Mouse (Mus musculus): ENCODE results near the gene 4833439L19Rik. TPM values are rescaled to one million over a fixed set of nuclear protein-coding genes. Genes with fewer than 3 reads are reported as not detected.

4833439L19Rik gene
- polyA plus RNA-seq, 1 experiment from 2014 or later = 158 TPM

DNA sequence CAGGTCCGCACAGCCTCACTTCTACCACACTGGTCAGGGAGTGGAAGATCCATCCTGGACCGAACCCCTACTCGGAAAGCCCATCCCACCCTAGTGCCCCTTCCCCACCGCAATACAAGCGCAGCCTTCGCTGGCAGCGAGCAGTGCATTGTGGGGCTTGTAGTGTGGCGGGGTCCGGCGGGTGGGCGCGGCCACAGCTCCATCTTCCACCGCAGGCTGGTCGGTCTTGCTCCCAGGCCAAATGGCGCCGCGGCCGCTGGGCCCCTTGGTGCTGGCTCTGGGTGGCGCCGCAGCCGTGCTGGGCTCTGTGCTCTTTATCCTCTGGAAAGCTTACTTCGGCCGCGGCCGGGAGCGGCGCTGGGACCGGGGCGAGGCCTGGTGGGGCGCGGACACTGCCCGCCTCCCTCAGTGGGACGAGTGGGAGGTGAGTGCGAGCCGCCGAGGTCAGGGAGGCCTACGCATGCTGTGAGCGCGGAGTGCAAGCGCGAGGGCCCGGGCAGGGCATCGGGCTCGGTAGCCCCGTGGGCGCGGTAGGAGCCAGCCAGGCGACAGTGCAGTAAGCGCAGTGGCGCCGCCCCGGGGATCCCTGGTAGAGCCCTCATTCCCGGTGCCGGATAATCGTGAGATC lies 9.7 kb upstream of the 4833439L19Rik start, which contains the start of gene Arl10:
TSS of gene Arl10 (plus strand) at position 162 of the 628 bp plus-strand sequence.
- under 1% methylated on average over 55 of the region's 55 CpGs for WGBS
- H3K27ac ChIP-seq (ENCODE audit: low read depth, low read length) = peak within 1 kb of the TSS; percentile 84
- H3K27me3 ChIP-seq (ENCODE audit: control insufficient read depth, insufficient read depth, low read length) = no peaks in the 10 kb centered on the region
- H3K4me2 ChIP-seq (replicated peaks; ENCODE audit: low read depth, low read length) = peak within 1 kb of the TSS; percentile 85
- peaks cover 12% of the 10 kb centered on the region; the same call in 1 of the 2 replicates for H3K4me1 ChIP-seq (ENCODE audit: control insufficient read depth, insufficient read depth, low read length)
- peak; percentile 93 for ATAC-seq (ENCODE audit: low FRiP score, low TSS enrichment)
- H3K9me3 ChIP-seq (ENCODE audit: control insufficient read depth, low read length) = no peaks in the 10 kb centered on the region
- H3K4me3 ChIP-seq (ENCODE audit: low read length) = peak within 1 kb of the TSS; percentile 95
- peak within 1 kb of the TSS; percentile 92 for H3K9ac ChIP-seq (ENCODE audit: low read depth, low read length)
- peaks cover 33% of the 10 kb centered on the region for H3K36me3 ChIP-seq (ENCODE audit: control insufficient read depth, insufficient read depth, low read length)

DNA sequence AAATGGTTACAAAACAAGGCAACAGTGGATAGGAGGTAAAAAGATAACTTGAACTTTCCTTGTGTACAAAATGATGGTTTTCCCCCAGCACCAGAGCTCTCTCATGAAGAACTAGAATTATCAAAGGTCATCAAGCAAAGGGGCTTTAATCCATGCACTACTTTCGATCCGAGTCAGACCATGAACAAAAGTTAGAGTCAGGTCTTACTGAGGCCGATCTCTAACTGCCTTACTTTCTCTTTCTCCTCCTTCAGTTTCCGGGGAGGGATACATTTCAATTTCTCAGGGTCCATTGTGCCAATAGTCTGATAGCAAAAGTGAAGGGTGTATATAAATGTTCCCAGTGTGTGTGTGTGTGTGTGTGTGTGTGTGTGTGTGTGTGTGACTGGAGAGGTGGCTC lies 7.4 kb upstream of the 4833439L19Rik start:
- no peak overlapping the region for H3K4me2 ChIP-seq (replicated peaks; ENCODE audit: low read depth, low read length)
- H3K9ac ChIP-seq (ENCODE audit: low read depth, low read length) = no peak overlapping the region
- H3K36me3 ChIP-seq (ENCODE audit: control insufficient read depth, insufficient read depth, low read length) = peaks cover 10% of the 10 kb centered on the region; the same call in 1 of the 2 replicates
- 82% methylated on average over 4 of the region's 4 CpGs for WGBS
- H3K9me3 ChIP-seq (ENCODE audit: control insufficient read depth, low read length) = no peaks in the 10 kb centered on the region
- peaks cover 12% of the 10 kb centered on the region; the same call in 1 of the 2 replicates for H3K4me1 ChIP-seq (ENCODE audit: control insufficient read depth, insufficient read depth, low read length)
- no peak for ATAC-seq (ENCODE audit: low FRiP score, low TSS enrichment)
- no peak overlapping the region for H3K27ac ChIP-seq (ENCODE audit: low read depth, low read length)
- H3K27me3 ChIP-seq (ENCODE audit: control insufficient read depth, insufficient read depth, low read length) = no peaks in the 10 kb centered on the region
- no peak overlapping the region for H3K4me3 ChIP-seq (ENCODE audit: low read length)

DNA sequence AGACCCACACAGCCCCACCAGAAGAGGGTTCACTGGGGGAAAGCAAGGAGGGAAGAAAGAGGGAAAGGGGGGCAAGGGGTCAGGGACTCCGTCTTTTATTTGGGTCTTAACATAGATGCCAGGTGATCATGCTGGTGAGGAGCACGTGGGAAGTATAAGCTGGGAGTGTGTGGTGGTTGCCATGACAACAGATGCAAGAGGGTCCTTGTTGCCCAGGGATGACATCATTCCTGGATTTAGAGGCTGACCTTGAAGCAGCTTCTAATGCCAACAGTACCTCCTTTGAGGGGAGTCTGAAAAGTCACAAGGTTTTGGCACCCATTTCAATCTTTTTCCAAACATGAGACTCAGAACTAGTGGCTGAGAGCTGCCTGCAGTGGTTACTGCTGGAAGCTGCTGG lies 6.4 kb upstream of the 4833439L19Rik start:
- H3K9ac ChIP-seq (ENCODE audit: low read depth, low read length) = no peak overlapping the region
- 50% methylated on average over 2 of the region's 2 CpGs for WGBS
- peaks cover under 1% of the 10 kb centered on the region; the same call in 1 of the 2 replicates for H3K36me3 ChIP-seq (ENCODE audit: control insufficient read depth, insufficient read depth, low read length)
- no peak overlapping the region for H3K4me2 ChIP-seq (replicated peaks; ENCODE audit: low read depth, low read length)
- H3K4me1 ChIP-seq (ENCODE audit: control insufficient read depth, insufficient read depth, low read length) = peaks cover 12% of the 10 kb centered on the region; the same call in 1 of the 2 replicates
- H3K4me3 ChIP-seq (ENCODE audit: low read length) = no peak overlapping the region
- ATAC-seq (ENCODE audit: low FRiP score, low TSS enrichment) = no peak
- no peaks in the 10 kb centered on the region for H3K9me3 ChIP-seq (ENCODE audit: control insufficient read depth, low read length)
- H3K27ac ChIP-seq (ENCODE audit: low read depth, low read length) = no peak overlapping the region
- H3K27me3 ChIP-seq (ENCODE audit: control insufficient read depth, insufficient read depth, low read length) = no peaks in the 10 kb centered on the region

DNA sequence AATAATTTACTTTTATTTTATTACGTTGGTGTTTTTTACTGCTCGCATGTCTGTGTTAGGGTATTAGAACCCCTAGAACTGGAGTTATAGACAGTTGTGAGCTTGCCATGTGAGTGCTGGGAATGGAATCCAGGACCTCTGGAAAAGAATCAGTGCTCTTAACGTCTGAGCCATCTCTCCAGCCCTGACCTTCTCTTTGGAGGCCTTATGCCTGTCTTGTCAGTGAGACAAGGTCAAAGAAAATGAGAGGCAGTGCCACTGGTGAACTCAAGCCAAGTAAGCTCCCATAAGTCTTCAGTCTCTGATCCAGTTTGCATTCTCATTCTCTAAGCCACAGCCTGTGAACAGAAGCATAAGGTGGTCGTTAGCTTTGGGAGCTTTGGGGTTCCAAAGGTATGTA lies 5.5 kb upstream of the 4833439L19Rik start:
- 74% methylated on average over 4 of the region's 4 CpGs for WGBS

DNA sequence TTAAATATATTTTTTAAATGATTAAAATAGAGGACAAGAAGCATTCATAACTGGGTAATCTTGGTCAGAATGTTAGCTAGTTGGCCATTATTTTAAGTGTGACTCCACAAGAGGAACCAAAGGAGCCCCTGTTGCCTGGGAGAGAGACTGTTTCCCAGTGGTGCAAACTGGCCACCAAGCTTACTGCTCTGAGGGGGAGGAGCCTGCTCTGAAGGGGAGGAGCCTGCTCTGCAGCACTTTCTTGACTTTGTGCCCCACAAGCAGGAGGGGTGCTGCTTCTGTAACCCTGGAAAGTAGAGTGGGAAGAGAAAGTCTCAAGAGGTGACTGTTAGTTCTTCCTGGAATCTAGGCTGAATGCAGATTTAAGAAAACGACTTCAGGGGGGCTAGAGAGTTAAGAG lies 4.0 kb upstream of the 4833439L19Rik start:
- Histone ChIP-seq H3K9me3 (ENCODE audit: control insufficient read depth, low read length) (no peaks in the 10 kb centered on the region), H3K9ac (ENCODE audit: low read depth, low read length) (no peak overlapping the region), H3K4me2 (replicated peaks; ENCODE audit: low read depth, low read length) (no peak overlapping the region), H3K27me3 (ENCODE audit: control insufficient read depth, insufficient read depth, low read length) (no peaks in the 10 kb centered on the region), H3K4me3 (ENCODE audit: low read length) (no peak overlapping the region), H3K4me1 (ENCODE audit: control insufficient read depth, insufficient read depth, low read length) (peaks cover 7% of the 10 kb centered on the region), H3K36me3 (ENCODE audit: control insufficient read depth, insufficient read depth, low read length) (no peaks in the 10 kb centered on the region), H3K27ac (ENCODE audit: low read depth, low read length) (no peak overlapping the region)
- 52% methylated on average over 1 of the region's 1 CpGs for WGBS
- no peak for ATAC-seq (ENCODE audit: low FRiP score, low TSS enrichment)

More for the DNA sequence above, 5.5 kb upstream of the 4833439L19Rik start:
- no peak overlapping the region for H3K4me3 ChIP-seq (ENCODE audit: low read length)
- H3K9ac ChIP-seq (ENCODE audit: low read depth, low read length) = no peak overlapping the region
- H3K4me1 ChIP-seq (ENCODE audit: control insufficient read depth, insufficient read depth, low read length) = peaks cover 7% of the 10 kb centered on the region; the same call in 1 of the 2 replicates
- H3K4me2 ChIP-seq (replicated peaks; ENCODE audit: low read depth, low read length) = no peak overlapping the region
- no peaks in the 10 kb centered on the region for H3K27me3 ChIP-seq (ENCODE audit: control insufficient read depth, insufficient read depth, low read length)
- H3K27ac ChIP-seq (ENCODE audit: low read depth, low read length) = no peak overlapping the region
- no peaks in the 10 kb centered on the region for H3K36me3 ChIP-seq (ENCODE audit: control insufficient read depth, insufficient read depth, low read length)
- H3K9me3 ChIP-seq (ENCODE audit: control insufficient read depth, low read length) = no peaks in the 10 kb centered on the region
- no peak for ATAC-seq (ENCODE audit: low FRiP score, low TSS enrichment)

DNA sequence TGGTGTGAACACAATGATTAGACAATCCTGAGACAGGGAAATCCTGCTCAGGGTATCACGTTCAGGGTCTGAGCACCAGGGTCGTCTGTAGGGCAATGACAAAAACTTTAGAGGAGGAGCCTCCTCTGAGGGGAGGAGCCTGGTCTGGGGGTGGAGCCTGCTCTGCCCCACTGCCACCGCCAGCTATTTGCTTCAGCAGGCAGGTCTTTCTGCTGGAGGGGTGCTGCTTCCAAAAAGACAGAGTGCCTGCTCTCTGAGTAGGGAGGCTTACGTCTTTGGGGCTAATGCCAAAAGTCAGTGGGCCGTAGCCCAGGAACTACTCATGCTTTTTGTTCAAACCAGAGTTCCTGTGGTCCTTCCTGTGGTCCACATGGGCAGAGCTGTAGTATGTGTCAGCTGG lies 3.1 kb upstream of the 4833439L19Rik start:
- no peak for ATAC-seq (ENCODE audit: low FRiP score, low TSS enrichment)
- no peaks in the 10 kb centered on the region for H3K9me3 ChIP-seq (ENCODE audit: control insufficient read depth, low read length)
- no peaks in the 10 kb centered on the region for H3K27me3 ChIP-seq (ENCODE audit: control insufficient read depth, insufficient read depth, low read length)
- no peak overlapping the region for H3K4me3 ChIP-seq (ENCODE audit: low read length)
- H3K36me3 ChIP-seq (ENCODE audit: control insufficient read depth, insufficient read depth, low read length) = peaks cover 3% of the 10 kb centered on the region; the same call in 1 of the 2 replicates
- H3K9ac ChIP-seq (ENCODE audit: low read depth, low read length) = no peak overlapping the region
- H3K4me2 ChIP-seq (replicated peaks; ENCODE audit: low read depth, low read length) = no peak overlapping the region
- H3K27ac ChIP-seq (ENCODE audit: low read depth, low read length) = no peak overlapping the region
- WGBS = 44% methylated on average over 5 of the region's 5 CpGs
- peaks cover 10% of the 10 kb centered on the region for H3K4me1 ChIP-seq (ENCODE audit: control insufficient read depth, insufficient read depth, low read length)

DNA sequence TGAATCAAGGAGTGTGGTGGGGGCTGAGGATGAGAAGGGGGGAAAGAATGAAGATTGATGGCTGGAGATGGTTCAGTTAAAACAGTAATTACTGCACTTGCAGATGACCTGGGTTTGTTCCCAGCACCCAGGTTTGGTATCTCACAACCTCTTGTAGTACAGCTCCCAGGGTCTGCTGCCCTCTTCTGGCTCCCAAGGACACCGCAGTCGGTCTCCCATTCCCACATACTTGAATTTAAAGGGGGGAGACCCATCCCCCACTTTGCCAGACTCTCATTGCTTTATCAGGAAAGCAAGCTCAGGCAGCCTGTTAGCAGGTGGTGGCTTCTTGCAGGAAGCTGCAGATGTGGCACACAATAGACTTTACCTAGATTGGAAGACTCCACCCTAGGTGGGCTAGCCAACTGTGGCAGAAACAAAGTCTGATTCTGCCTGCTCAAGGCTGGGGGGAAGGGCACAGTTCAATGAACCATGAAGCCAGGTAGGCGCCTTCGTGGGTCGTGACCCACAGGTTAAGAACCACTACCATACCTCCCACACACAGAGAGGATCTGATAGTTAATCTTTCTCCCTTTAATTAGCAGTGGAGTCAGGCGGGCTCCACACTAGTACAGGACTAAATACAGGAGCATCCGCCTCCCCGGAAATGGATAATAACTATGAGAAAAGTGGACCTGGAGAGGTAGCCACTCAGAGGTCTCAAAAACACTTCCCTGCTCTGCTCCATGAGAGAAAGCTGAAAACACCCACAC lies 535 bp upstream of the 4833439L19Rik start:
- Histone ChIP-seq H3K36me3 (ENCODE audit: control insufficient read depth, insufficient read depth, low read length) (peaks cover 21% of the 10 kb centered on the region), H3K4me1 (ENCODE audit: control insufficient read depth, insufficient read depth, low read length) (peaks cover 10% of the 10 kb centered on the region), H3K4me3 (ENCODE audit: low read length) (peak overlapping the region; percentile 99), H3K9me3 (ENCODE audit: control insufficient read depth, low read length) (no peaks in the 10 kb centered on the region), H3K9ac (ENCODE audit: low read depth, low read length) (peak overlapping the region; percentile 92; the same call in 1 of the 2 replicates), H3K27me3 (ENCODE audit: control insufficient read depth, insufficient read depth, low read length) (no peaks in the 10 kb centered on the region), H3K4me2 (replicated peaks; ENCODE audit: low read depth, low read length) (peak overlapping the region; percentile 76), H3K27ac (ENCODE audit: low read depth, low read length) (peak overlapping the region; percentile 67; the same call in 1 of the 2 replicates)
- peak; percentile 47 for ATAC-seq (ENCODE audit: low FRiP score, low TSS enrichment)
- WGBS = 27% methylated on average over 8 of the region's 8 CpGs

DNA sequence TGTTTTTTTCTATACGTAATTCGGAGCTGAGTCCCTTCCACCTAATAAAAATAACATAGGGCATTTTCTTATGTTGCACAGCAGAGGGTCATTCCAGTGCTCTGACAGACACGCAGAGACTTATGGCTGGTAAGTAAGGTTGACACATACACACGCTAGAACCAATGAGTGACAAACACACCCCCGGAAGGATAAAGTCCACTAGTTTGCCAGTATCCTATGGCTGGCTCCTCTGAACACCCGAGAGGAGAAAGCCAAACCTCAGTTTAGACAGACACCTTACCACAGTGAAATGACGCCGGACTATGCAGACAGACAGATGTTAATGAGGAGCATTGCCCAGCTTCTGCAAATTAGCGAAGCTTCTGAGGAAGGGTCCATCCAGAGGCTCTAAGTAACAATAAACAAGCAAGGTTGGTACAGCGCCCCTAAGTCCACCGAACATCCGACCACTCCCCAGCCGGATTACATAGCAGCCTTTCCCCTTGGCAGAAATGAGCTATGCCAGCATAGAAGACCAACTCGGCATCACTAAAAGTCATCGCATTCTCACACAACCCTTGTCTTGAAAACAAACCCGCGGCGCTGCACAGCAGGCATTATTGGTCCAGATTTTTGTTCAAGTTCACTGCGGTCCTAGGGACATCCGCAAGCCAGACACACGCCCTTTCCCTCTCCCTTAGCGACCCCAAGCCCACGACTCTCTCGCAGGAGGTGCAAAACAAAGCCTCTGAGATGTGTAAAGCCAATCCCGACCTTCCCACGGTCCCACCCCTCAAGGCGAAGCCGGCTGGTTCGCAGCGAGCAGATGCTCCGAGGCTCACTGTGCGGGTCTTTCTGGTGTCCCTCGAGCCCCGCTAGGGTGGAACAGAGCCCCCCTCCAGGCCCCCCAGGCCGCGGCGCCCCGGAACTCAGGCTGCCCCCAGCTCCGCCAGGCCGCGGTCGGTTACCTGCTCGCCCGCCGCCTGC lies 719 bp downstream of the 4833439L19Rik start:
- H3K9me3 ChIP-seq (ENCODE audit: control insufficient read depth, low read length) = no peaks in the 10 kb centered on the region
- H3K4me2 ChIP-seq (replicated peaks; ENCODE audit: low read depth, low read length) = peak overlapping the region; percentile 76
- ATAC-seq (ENCODE audit: low FRiP score, low TSS enrichment) = peak; percentile 48
- H3K9ac ChIP-seq (ENCODE audit: low read depth, low read length) = peak overlapping the region; percentile 92
- no peaks in the 10 kb centered on the region for H3K27me3 ChIP-seq (ENCODE audit: control insufficient read depth, insufficient read depth, low read length)
- H3K4me1 ChIP-seq (ENCODE audit: control insufficient read depth, insufficient read depth, low read length) = peaks cover 10% of the 10 kb centered on the region
- H3K27ac ChIP-seq (ENCODE audit: low read depth, low read length) = peak overlapping the region; percentile 67; the same call in 1 of the 2 replicates
- 8% methylated on average over 45 of the region's 45 CpGs for WGBS
- H3K4me3 ChIP-seq (ENCODE audit: low read length) = peak overlapping the region; percentile 99
- peaks cover 33% of the 10 kb centered on the region for H3K36me3 ChIP-seq (ENCODE audit: control insufficient read depth, insufficient read depth, low read length)
